Mouse (Mus musculus): ENCODE measurements around the gene Esrrg. TPM values are rescaled to one million over a fixed set of nuclear protein-coding genes. Genes with fewer than 3 reads are reported as not detected.
A peak's percentile ranks its signal among the peaks of the same experiment; 100 is the strongest.

Esrrg gene
- polyA plus RNA-seq, 1 experiment from 2014 or later = 8.1 TPM

- 16% methylated on average over 7 of the region's 7 CpGs for WGBS
- Histone ChIP-seq H3K4me2 (replicated peaks) (peak overlapping the region; percentile 75), H3K9ac (replicated peaks) (no peak overlapping the region), H3K36me3 (no peaks in the 10 kb centered on the region), H3K27ac (replicated peaks) (no peak overlapping the region), H3K4me1 (peaks cover 10% of the 10 kb centered on the region), H3K9me3 (no peaks in the 10 kb centered on the region), H3K27me3 (peaks cover 9% of the 10 kb centered on the region; the same call in 1 of the 2 replicates), H3K4me3 (peak overlapping the region; percentile 52)
- peak; percentile 29 for ATAC-seq (ENCODE audit: low FRiP score, low read depth)
Measured at GRCm38 (mm10) chr1:187652445-187652844, 43.9 kb downstream of the Esrrg start.

- no peak for ATAC-seq (ENCODE audit: low FRiP score, low read depth)
- no peak overlapping the region for H3K27ac ChIP-seq (replicated peaks)
- H3K4me2 ChIP-seq (replicated peaks) = no peak overlapping the region
- no peaks in the 10 kb centered on the region for H3K36me3 ChIP-seq
- no peak overlapping the region for H3K4me3 ChIP-seq
- peaks cover 10% of the 10 kb centered on the region for H3K4me1 ChIP-seq
- H3K9ac ChIP-seq (replicated peaks) = no peak overlapping the region
- H3K9me3 ChIP-seq = no peaks in the 10 kb centered on the region
- peaks cover 9% of the 10 kb centered on the region; the same call in 1 of the 2 replicates for H3K27me3 ChIP-seq
- WGBS = 62% methylated on average over 9 of the region's 9 CpGs
Measured at GRCm38 (mm10) chr1:187653390-187653789, 44.8 kb downstream of the Esrrg start.

- Histone ChIP-seq H3K9ac (replicated peaks) (no peak overlapping the region), H3K27me3 (0 out of 2 replicates have a peak, but pooled peaks cover 7% of the 10 kb centered on the region), H3K27ac (replicated peaks) (no peak overlapping the region), H3K9me3 (no peaks in the 10 kb centered on the region), H3K4me3 (no peak overlapping the region), H3K4me1 (peaks cover 9% of the 10 kb centered on the region), H3K36me3 (no peaks in the 10 kb centered on the region), H3K4me2 (replicated peaks) (no peak overlapping the region)
- 85% methylated on average over 9 of the region's 9 CpGs for WGBS
- no peak for ATAC-seq (ENCODE audit: low FRiP score, low read depth)
Measured at GRCm38 (mm10) chr1:187660963-187661362, 52.4 kb downstream of the Esrrg start.

GRCm38 (mm10) chr1:187662083-187662609 is 53.6 kb downstream of the Esrrg start:
- no peak overlapping the region for H3K4me2 ChIP-seq (replicated peaks)
- no peak overlapping the region for H3K4me3 ChIP-seq
- H3K9ac ChIP-seq (replicated peaks) = no peak overlapping the region
- H3K4me1 ChIP-seq = peaks cover 12% of the 10 kb centered on the region
- H3K27ac ChIP-seq (replicated peaks) = no peak overlapping the region
- no peaks in the 10 kb centered on the region for H3K36me3 ChIP-seq
- WGBS = 46% methylated on average over 12 of the region's 12 CpGs
- H3K27me3 ChIP-seq = 0 out of 2 replicates have a peak, but pooled peaks cover 7% of the 10 kb centered on the region
- H3K9me3 ChIP-seq = no peaks in the 10 kb centered on the region
- ATAC-seq (ENCODE audit: low FRiP score, low read depth) = no peak

- Histone ChIP-seq H3K4me1 (peaks cover 12% of the 10 kb centered on the region), H3K4me2 (replicated peaks) (no peak overlapping the region), H3K27ac (replicated peaks) (no peak overlapping the region), H3K27me3 (0 out of 2 replicates have a peak, but pooled peaks cover 7% of the 10 kb centered on the region), H3K9me3 (no peaks in the 10 kb centered on the region), H3K36me3 (no peaks in the 10 kb centered on the region), H3K4me3 (no peak overlapping the region), H3K9ac (replicated peaks) (no peak overlapping the region)
- no peak for ATAC-seq (ENCODE audit: low FRiP score, low read depth)
- WGBS = 28% methylated on average over 6 of the region's 6 CpGs
Measured at GRCm38 (mm10) chr1:187663376-187663775, 54.8 kb downstream of the Esrrg start.

GRCm38 (mm10) chr1:187664261-187664660 is 55.7 kb downstream of the Esrrg start:
- Histone ChIP-seq H3K27me3 (0 out of 2 replicates have a peak, but pooled peaks cover 7% of the 10 kb centered on the region), H3K27ac (replicated peaks) (no peak overlapping the region), H3K4me2 (replicated peaks) (no peak overlapping the region), H3K36me3 (no peaks in the 10 kb centered on the region), H3K9me3 (no peaks in the 10 kb centered on the region), H3K9ac (replicated peaks) (no peak overlapping the region), H3K4me1 (peaks cover 12% of the 10 kb centered on the region), H3K4me3 (no peak overlapping the region)
- no peak for ATAC-seq (ENCODE audit: low FRiP score, low read depth)
- 88% methylated on average over 7 of the region's 7 CpGs for WGBS

- no peak overlapping the region for H3K4me2 ChIP-seq (replicated peaks)
- no peak overlapping the region for H3K4me3 ChIP-seq
- H3K9me3 ChIP-seq = no peaks in the 10 kb centered on the region
- H3K27me3 ChIP-seq = 0 out of 2 replicates have a peak, but pooled peaks cover 7% of the 10 kb centered on the region
- no peak overlapping the region for H3K9ac ChIP-seq (replicated peaks)
- no peak overlapping the region for H3K27ac ChIP-seq (replicated peaks)
- H3K4me1 ChIP-seq = peaks cover 12% of the 10 kb centered on the region
- no peak for ATAC-seq (ENCODE audit: low FRiP score, low read depth)
- H3K36me3 ChIP-seq = no peaks in the 10 kb centered on the region
- 29% methylated on average over 10 of the region's 10 CpGs for WGBS
Measured at GRCm38 (mm10) chr1:187665901-187666600, 57.5 kb downstream of the Esrrg start.

GRCm38 (mm10) chr1:187669746-187670145 is 61.2 kb downstream of the Esrrg start:
- H3K36me3 ChIP-seq = no peaks in the 10 kb centered on the region
- no peaks in the 10 kb centered on the region for H3K27me3 ChIP-seq
- 96% methylated on average over 6 of the region's 6 CpGs for WGBS
- no peak overlapping the region for H3K27ac ChIP-seq (replicated peaks)
- no peak overlapping the region for H3K4me3 ChIP-seq
- H3K4me2 ChIP-seq (replicated peaks) = no peak overlapping the region
- H3K9ac ChIP-seq (replicated peaks) = no peak overlapping the region
- no peak for ATAC-seq (ENCODE audit: low FRiP score, low read depth)
- H3K4me1 ChIP-seq = 0 out of 2 replicates have a peak, but pooled peaks cover 3% of the 10 kb centered on the region
- H3K9me3 ChIP-seq = no peaks in the 10 kb centered on the region

- H3K4me3 ChIP-seq = no peak overlapping the region
- H3K9ac ChIP-seq (replicated peaks) = no peak overlapping the region
- H3K27me3 ChIP-seq = no peaks in the 10 kb centered on the region
- no peaks in the 10 kb centered on the region; the same call in 1 of the 2 replicates for H3K4me1 ChIP-seq
- H3K36me3 ChIP-seq = no peaks in the 10 kb centered on the region
- WGBS = 73% methylated on average over 5 of the region's 5 CpGs
- no peaks in the 10 kb centered on the region for H3K9me3 ChIP-seq
- H3K27ac ChIP-seq (replicated peaks) = no peak overlapping the region
- H3K4me2 ChIP-seq (replicated peaks) = no peak overlapping the region
- no peak for ATAC-seq (ENCODE audit: low FRiP score, low read depth)
Measured at GRCm38 (mm10) chr1:187672446-187672845, 63.9 kb downstream of the Esrrg start.

- WGBS = 66% methylated on average over 10 of the region's 10 CpGs
- Histone ChIP-seq H3K27ac (replicated peaks) (no peak overlapping the region), H3K4me2 (replicated peaks) (no peak overlapping the region), H3K9ac (replicated peaks) (no peak overlapping the region), H3K4me1 (no peaks in the 10 kb centered on the region; the same call in 1 of the 2 replicates), H3K27me3 (no peaks in the 10 kb centered on the region), H3K9me3 (no peaks in the 10 kb centered on the region), H3K4me3 (no peak overlapping the region), H3K36me3 (no peaks in the 10 kb centered on the region)
- ATAC-seq (ENCODE audit: low FRiP score, low read depth) = no peak
Measured at GRCm38 (mm10) chr1:187674771-187675186, 66.2 kb downstream of the Esrrg start.

- Histone ChIP-seq H3K4me1 (no peaks in the 10 kb centered on the region; the same call in 1 of the 2 replicates), H3K9ac (replicated peaks) (no peak overlapping the region), H3K4me2 (replicated peaks) (no peak overlapping the region), H3K27me3 (no peaks in the 10 kb centered on the region), H3K9me3 (no peaks in the 10 kb centered on the region), H3K27ac (replicated peaks) (no peak overlapping the region), H3K4me3 (no peak overlapping the region), H3K36me3 (no peaks in the 10 kb centered on the region)
- WGBS = 84% methylated on average over 10 of the region's 10 CpGs
- no peak for ATAC-seq (ENCODE audit: low FRiP score, low read depth)
Measured at GRCm38 (mm10) chr1:187676626-187677025, 68.0 kb downstream of the Esrrg start.

GRCm38 (mm10) chr1:187679246-187679645 is 70.7 kb downstream of the Esrrg start:
- no peak overlapping the region for H3K4me2 ChIP-seq (replicated peaks)
- H3K9me3 ChIP-seq = no peaks in the 10 kb centered on the region
- ATAC-seq (ENCODE audit: low FRiP score, low read depth) = no peak
- no peaks in the 10 kb centered on the region for H3K27me3 ChIP-seq
- H3K4me3 ChIP-seq = no peak overlapping the region
- 79% methylated on average over 1 of the region's 1 CpGs for WGBS
- no peak overlapping the region for H3K9ac ChIP-seq (replicated peaks)
- no peak overlapping the region for H3K27ac ChIP-seq (replicated peaks)
- no peaks in the 10 kb centered on the region for H3K36me3 ChIP-seq
- H3K4me1 ChIP-seq = no peaks in the 10 kb centered on the region; the same call in 1 of the 2 replicates

All from midbrain, embryonic 12.5 days (tissue).